Mouse (Mus musculus): ENCODE data around the gene Zic5. TPM values are rescaled to one million over a fixed set of nuclear protein-coding genes. Genes with fewer than 3 reads are reported as not detected.

The Zic5 gene
- under 1 TPM in 1 of 4 experiments, not detected in 3; 0.23 TPM for total RNA-seq (2022)

- DNase-seq = no peak
Observed at GRCm38 (mm10) chr14:122464763-122465741, at the start of gene Zic5. Gene Zic5 (minus strand): TSS chr14:122465677.

GRCm38 (mm10) chr14:122513511-122514036 is 48.1 kb upstream of the Zic5 start:
- no peak for DNase-seq

- DNase-seq = no peak
Observed at GRCm38 (mm10) chr14:122511519-122511918, 46.0 kb upstream of the Zic5 start.

- no peak for DNase-seq
Observed at GRCm38 (mm10) chr14:122509058-122509457, 43.6 kb upstream of the Zic5 start.

- DNase-seq = no peak
Observed at GRCm38 (mm10) chr14:122492015-122492414, 26.5 kb upstream of the Zic5 start.

- DNase-seq = no peak
Observed at GRCm38 (mm10) chr14:122491521-122491920, 26.0 kb upstream of the Zic5 start.

- DNase-seq = no peak
Observed at GRCm38 (mm10) chr14:122490441-122491328, 25.2 kb upstream of the Zic5 start, which contains the start of gene Gm10837. Gene Gm10837 (plus strand): TSS chr14:122490586.

GRCm38 (mm10) chr14:122489686-122490414 is 24.4 kb upstream of the Zic5 start:
- DNase-seq = no peak

GRCm38 (mm10) chr14:122489041-122489440 is 23.6 kb upstream of the Zic5 start:
- DNase-seq = no peak

- no peak for DNase-seq
Observed at GRCm38 (mm10) chr14:122487366-122487765, 21.9 kb upstream of the Zic5 start.

- DNase-seq = no peak
Observed at GRCm38 (mm10) chr14:122486611-122487010, 21.1 kb upstream of the Zic5 start.

GRCm38 (mm10) chr14:122485635-122486181 is 20.2 kb upstream of the Zic5 start:
- no peak for DNase-seq

- no peak for DNase-seq
Observed at GRCm38 (mm10) chr14:122484844-122485551, 19.5 kb upstream of the Zic5 start.

- DNase-seq = no peak
Observed at GRCm38 (mm10) chr14:122484458-122484843, 19.0 kb upstream of the Zic5 start.

- no peak for DNase-seq
Observed at GRCm38 (mm10) chr14:122483556-122484421, 18.3 kb upstream of the Zic5 start.

- DNase-seq = no peak
Observed at GRCm38 (mm10) chr14:122483024-122483385, 17.5 kb upstream of the Zic5 start.

GRCm38 (mm10) chr14:122482081-122483023 is 16.9 kb upstream of the Zic5 start:
- DNase-seq = no peak

- DNase-seq = no peak
Observed at GRCm38 (mm10) chr14:122481181-122481580, 15.7 kb upstream of the Zic5 start.

- DNase-seq = no peak
Observed at GRCm38 (mm10) chr14:122480355-122480754, 14.9 kb upstream of the Zic5 start.
